Mouse (Mus musculus) left cerebral cortex, adult 8-10 months (tissue): Measurements from ENCODE around the gene Smarcb1. TPM values are rescaled to one million over a fixed set of nuclear protein-coding genes. Genes with fewer than 3 reads are reported as not detected.

Source experiments
- DNase-seq, 2 experiments: peaks; one replicate each; pipeline ENCODE4 v3.0.0; 2022; ENCODE audit warnings: low spot score in 2 of 2
- total RNA-seq, 4 experiments: library from RNA; stranded (reverse); gene quantifications; 2 replicates each; pipeline ENCODE4 v1.2.4; 2022

The Smarcb1 gene
- total RNA-seq, 4 experiments from 2014 or later, result 85.8 to 88.5 (median 86.4) TPM

GRCm38 (mm10) chr10:75934991-75935390, 13.6 kb upstream of the Smarcb1 start:
- no peak for DNase-seq

GRCm38 (mm10) chr10:75932891-75933290, 11.5 kb upstream of the Smarcb1 start, which contains the start of gene Chchd10:
Gene Chchd10 (plus strand): TSS chr10:75933130.
- DNase-seq, result no peak

DNA sequence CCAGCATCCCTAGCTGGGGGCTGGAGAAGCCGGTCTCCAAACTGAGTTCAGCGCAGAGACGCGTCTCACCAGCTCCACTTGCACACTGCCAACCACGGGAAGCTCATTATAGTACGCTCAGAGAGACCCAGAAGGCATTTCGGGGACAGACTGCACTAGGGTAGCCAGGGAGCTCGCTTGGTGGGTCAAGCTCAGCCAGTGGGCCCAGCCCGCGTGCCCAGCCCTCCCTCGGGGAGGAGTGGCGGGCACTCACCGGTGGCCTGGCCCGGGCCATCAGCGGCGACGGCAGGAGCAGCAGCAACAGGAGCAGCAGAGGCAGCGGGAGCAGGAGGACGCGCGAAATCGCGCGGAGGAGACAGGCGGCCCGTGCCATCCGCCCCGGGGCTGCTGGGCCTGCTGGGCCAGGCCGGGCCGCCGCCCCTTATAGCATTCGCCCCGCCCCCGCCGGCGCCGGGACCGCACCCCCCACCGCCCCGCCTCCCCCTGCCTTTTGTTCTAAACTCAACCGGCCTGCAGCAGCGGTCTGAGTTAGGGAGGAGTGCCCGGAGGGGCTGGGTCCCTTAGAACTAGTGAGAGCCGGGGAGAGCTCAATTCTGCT, 10.8 kb upstream of the Smarcb1 start:
- no peak for DNase-seq

GRCm38 (mm10) chr10:75931311-75931710, 9.9 kb upstream of the Smarcb1 start:
- DNase-seq, result no peak

GRCm38 (mm10) chr10:75930304-75930703, 8.9 kb upstream of the Smarcb1 start:
- no peak for DNase-seq

DNA sequence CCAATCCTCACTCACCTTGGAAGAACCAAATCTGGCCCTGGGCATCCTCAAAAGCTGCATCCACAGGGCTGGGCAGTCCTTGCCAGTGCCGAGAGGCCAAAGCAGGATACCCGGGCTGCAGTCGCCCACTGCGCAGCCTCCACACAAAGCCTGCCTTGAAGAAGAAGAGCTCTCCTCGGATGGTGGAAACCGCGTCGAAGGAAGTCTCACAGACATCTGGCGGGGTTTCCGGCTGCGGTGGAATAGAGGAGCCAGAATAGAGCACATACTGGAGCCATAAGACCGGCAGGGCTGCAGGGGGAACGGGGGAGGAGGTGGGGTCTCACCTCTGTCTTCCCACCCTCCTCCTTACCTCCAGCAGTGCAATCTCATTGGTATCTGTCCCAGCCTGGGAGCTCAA, 5.0 kb upstream of the Smarcb1 start:
- DNase-seq, result no peak

- no peak for DNase-seq
Observed at GRCm38 (mm10) chr10:75924324-75924723, 2.9 kb upstream of the Smarcb1 start.

DNA sequence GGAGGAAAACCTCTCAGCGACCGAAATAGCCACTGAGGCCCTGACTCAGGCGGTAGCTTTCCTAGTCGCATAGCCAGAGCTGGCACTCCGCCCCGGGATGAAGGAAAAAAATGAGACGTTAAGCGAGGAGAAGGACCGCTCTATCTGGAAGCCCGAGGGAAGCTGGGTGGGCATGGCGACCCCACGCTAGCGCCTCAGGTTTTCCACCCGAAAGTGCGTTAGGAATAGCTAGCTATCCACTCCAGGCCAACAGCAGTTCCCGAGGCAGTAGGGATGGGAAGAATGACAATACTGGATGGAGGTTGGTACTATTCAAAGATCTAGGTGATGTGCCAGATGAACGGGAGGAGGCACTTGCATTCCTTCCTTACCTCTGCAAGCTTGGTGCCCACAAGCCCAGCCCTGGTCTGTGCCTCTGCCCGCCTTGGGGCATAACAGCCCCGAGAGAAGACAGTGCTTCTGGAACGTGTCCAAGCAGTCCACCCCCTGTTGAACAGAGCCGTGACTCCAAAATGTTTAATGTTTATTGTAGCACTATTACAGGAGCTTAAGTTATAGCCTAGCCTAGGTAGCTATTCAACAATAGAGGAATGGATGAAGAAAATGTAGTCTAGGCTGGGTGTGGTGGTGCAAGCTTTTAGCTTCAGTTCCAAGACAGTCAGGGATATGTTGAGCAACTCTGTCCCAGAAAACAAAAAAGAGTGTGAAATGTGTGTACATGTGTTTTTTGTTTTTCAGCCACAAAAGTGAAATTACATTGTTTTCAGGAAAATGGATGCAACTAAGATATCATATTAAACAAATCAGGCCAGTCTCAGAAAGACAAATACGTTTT, 526 bp upstream of the Smarcb1 start:
- peak in 1 of 2 experiments; percentile 34 for DNase-seq

DNA sequence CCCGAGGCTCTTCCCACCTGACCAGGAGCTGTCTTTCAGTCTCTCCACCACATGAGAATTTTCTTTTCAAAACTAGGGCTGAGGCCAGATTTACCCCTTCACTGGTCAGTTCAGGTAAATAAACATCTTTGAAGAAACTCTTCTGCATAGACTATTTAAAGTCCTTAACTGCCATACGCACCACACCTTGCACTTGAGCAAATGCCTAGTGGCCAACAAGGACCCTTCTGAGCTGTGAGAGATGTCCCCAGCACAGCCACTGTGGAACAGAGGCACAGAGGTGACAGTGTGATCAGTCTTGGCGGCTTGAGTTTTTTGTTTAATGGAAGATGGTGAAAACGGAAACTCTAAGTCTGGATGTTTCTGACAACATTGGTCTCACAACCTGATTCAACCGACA, 2.4 kb downstream of the Smarcb1 start:
- DNase-seq, result no peak

DNA sequence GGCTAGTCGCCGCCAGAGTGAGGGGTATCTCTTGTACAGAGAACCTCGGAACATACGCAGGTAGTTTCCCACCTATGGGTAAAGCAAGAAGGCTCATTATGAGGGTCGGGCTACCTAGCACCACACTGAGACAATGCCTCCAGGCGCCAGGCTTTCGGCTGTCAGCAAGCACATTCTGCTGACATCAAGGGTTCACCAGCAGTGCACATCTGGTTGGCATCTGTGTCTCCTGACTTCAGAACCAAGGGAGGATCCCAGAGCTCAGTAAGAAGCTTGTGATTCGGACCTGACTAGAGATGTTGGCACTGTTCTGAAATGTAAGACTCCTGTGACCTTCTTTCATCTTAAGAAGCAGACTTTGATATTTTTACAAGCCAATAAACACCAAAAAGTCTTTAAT, 4.6 kb downstream of the Smarcb1 start:
- DNase-seq, result no peak

DNA sequence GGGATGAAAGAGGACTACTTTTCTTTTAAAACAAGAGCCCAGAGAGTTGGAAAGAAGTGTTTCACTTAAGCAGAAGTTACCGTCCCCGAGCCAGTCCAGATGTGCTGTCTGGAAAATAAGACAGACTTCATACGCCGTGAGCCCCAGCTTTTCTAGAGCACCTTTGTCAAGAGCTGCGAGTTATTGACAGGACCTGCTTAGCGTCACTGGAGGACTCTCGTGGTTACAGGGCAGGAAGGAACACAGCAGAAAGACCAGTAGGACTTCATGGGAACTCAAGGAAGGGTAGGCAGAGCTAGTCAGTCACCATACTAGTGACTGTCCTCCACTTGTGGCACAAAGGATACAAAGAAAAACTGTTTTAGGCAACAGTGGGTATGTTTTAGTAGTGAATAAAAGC, 5.9 kb downstream of the Smarcb1 start:
- no peak for DNase-seq

DNA sequence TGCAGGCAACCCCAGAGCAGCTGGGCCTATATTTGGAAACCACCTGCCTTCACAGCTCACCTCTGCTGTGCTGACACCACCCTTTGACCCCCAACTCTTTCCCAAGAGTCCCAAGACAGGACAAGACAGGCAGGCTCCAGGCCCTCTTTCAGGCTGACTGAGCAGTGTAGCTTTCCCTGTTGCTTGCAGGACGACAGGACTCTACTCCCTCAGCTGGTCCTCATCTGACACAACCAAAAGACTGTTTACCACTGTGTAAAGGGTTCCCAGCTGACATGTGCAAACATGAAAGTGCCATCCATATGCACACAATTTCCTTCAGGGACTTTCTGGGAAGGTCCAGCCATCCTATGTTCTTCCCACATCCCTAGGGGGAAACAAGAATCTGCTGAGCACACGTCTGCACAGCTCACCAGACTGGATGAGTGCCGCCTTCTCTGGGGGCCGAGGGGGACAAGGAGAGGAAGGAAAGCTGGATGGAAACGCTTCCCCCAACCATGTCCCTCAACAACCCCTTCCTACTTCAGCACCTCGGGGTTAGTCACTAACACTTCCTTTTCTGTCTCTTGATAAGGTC, 8.3 kb downstream of the Smarcb1 start:
- DNase-seq, result no peak

DNA sequence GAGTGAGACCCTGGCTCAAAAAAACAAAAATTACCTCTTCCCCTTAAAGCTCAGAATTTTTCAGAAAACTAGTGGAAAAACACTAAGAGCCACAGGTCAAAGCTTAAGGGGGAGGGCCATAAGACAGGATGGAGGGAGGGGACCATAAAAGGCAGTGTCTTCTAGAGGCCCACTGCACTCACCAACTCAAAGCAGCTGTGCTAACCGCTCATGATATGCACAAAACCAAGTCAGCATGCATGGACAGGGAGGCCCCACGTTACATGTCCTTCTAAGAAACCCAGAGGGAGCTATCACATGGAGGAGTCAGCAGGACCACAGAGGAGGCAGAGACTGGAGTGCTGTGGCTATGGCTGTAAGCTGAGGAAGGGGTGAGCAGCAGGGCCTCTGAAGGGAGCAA, 10.7 kb downstream of the Smarcb1 start:
- DNase-seq, result no peak

DNA sequence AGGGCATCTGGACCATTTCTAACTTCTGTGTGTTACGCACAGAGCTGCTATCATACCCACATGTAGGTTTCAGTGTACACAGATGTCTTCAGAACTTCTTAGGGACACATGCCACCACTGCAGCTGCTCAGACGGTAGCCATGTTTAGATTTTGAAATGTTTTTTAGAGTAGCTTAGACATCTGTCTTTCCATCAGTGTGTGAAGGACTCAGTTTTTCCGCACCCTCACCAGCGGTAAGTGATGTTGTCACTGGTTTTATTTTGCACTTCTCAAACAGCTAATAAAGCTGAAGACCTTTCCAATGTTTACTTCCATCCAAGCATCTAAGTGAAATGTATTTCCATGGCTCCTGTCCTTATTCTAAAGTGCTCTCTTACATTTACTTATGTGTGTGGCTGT, 14.5 kb downstream of the Smarcb1 start:
- DNase-seq, result no peak

DNA sequence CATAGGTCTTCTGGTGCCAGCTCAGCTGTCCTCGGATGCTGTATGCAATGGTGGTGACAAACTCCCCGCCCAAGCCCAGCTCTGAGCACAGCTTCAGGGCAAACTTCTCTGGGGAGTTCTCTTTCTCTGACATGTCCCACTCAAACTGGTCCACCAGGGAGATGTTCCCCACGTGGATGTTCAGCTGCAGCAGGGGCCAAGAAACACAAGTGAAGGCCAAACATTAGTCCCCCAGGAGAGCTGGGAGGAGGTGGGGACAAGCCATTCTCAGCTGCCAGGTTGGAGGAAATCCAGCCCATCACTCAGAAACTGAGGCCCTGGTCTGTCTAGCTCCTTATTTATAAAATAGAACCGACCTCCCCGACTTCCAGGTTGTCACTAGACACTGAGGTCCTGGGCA, 17.0 kb downstream of the Smarcb1 start:
- no peak for DNase-seq

- no peak for DNase-seq
Observed at GRCm38 (mm10) chr10:75898846-75899245, 22.6 kb downstream of the Smarcb1 start.

DNA sequence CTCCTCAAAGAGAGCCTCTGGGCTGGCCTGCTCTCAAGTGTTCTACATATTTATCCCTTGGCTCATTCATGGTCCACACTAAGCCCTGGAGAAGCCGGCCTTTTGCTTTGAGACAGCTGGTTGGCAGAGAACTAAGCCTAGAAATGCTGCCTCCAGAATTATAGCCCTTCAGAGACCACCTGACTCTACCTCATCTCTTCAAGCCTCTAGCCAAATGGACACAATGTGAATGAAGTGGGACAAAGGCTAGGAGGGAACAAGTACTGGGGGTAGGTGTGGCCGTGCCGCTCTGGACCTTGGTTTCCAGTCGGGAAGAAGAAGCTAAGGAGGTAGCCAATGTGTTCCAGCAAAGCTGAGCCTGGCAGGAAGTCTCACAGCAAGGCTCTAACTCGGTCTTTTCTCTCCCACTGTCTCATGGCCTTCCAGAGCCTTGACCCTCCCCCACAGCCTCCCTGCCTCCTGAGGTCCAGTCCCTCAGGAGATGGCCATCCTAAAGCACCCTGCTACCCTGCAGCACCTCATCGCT, 23.3 kb downstream of the Smarcb1 start:
- DNase-seq, result no peak

DNA sequence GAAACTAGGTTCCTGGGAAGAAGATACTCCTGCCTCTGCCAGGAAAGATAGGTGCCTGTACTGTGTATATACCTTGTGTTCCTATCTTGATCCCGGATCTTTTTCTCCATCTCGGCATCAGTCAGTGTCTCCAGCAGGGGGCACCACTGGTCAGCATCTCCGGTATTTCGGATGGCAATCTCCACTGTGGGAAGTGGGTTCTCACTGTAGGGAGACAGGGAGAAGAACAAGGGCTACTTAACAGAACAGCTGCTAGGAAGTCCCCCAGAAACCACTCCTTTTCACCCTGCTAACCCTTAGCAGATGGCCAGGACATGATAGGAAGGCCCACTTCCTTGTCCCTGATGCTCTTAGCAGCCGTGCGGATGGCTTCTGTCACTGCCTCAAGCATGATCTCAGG, 24.0 kb downstream of the Smarcb1 start:
- peak in 1 of 2 experiments; percentile 54 for DNase-seq

DNA sequence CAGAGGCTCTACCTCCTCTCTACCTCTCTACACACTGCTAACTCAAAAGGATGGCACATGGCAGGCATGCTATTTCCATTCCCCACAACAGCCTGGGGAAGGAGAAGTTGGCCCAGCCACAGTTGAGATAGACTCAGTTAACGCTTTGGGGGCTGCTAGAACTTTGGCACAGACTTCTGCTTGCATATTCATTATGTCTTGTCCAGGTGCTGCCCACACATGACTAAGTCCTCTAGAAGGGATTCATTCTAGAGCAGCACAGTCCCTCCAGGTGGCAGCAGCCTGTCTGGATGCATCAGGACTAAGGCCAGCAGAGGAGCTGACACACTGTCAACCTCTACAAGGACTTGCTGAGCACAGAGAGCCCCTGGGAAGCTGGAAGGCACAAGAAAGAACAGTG, 25.2 kb downstream of the Smarcb1 start:
- DNase-seq, result peak in 1 of 2 experiments; percentile 78

DNA sequence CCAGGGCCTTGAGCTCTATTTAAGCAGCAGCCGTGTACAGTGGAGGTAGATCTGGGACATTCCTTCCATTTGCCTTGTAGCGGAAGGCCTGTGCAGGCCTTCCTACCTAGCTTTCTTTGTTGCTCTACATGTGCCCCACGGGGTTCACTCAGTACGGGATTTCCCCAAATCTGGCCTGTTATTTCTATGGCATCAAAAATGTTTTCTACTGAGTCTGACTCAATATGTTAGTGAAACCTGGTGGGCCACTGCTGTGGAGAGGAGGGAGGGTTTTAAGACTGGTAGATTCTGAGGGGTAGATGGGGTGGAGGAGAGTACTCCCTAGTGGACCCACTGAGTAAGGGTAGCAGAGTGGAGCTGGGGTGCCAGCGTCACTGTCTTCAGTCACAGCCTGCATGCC, 25.7 kb downstream of the Smarcb1 start:
- no peak for DNase-seq

GRCm38 (mm10) chr10:75894601-75895000, 26.8 kb downstream of the Smarcb1 start:
- no peak for DNase-seq

DNA sequence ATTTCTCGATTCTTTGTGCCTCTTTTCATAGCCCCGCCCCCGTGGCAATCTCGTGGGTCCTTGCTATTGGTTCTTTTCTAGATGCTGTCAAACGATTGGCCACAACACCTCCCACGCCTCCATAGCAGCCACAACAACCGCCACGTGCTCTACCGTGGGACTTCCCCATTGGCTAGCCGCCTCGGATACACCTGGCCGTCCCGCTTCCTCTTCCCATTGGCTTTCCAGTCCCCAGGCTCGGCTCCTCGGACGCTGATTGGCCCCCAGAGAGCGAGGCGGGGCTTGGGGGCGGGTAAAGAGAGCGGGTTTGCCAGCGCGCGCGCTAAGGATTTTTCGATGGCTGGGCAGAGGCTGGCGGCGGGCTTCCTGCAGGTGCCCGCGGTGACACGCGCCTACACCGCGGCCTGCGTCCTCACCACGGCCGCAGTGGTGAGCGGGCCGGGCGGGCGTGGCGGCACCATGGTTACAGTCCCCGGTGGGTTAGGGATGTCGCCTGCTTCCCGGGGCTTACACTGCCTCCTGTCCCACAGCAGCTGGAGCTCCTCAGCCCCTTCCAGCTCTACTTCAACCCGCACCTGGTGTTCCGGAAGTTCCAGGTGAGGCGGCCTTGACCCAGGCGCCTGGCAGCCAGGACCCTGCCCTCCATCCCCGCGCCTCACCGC, 28.2 kb downstream of the Smarcb1 start, which contains the start of gene Derl3:
Gene Derl3 (plus strand): TSS at position 325 of the 662 bp plus-strand sequence.
- peak; percentile 85 to 99 for DNase-seq
